Mouse (Mus musculus): ENCODE measurements around the gene Hip1r. TPM values are rescaled to one million over a fixed set of nuclear protein-coding genes. Genes with fewer than 3 reads are reported as not detected.

The Hip1r gene
- polyA plus RNA-seq, 1 experiment from 2014 or later: 5.6 TPM

DNA sequence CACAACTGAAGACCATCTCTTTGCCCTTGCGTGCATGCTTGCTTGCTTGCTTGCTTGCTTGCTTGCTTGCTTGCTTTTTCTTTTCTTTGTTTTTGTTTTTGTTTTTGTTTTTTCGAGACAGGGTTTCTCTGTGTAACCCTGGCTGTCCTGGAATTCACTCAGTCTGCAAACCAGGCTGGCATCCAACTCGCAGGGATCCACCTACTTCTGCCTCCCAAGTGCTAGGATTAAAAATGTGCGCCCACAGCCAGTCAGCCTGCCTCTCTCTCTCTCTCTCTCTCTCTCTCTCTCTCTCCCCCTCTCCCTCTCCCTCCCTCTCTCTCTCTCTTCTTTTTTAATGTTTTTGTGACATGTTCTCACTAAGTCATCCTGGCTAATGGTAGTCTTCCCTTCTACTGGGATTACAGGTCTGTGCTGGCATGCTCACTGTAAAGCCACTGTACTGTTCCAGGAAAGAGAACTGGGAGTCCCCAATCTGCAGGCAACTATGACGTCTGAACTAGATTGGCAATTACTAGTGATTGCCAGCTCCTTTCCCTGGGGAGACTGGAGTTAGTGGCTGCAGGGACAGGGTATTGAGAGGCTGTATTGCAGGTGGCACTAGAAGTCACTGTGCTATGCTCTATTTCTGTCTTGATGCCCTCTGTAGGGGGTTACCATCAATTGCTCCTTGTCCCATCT is 20.9 kb upstream of the Hip1r start:
- no peak overlapping the region for H3K4me2 ChIP-seq
- 56% methylated on average over 5 of the region's 5 CpGs for WGBS
- no peaks in the 10 kb centered on the region for H3K36me3 ChIP-seq
- H3K9ac ChIP-seq: no peak overlapping the region
- H3K9me3 ChIP-seq: no peaks in the 10 kb centered on the region
- 0 out of 2 replicates have a peak, but pooled peaks cover 3% of the 10 kb centered on the region for H3K27me3 ChIP-seq (replicated peaks)
- H3K4me1 ChIP-seq: peaks cover 9% of the 10 kb centered on the region
- no peak overlapping the region for H3K27ac ChIP-seq (replicated peaks)
- no peak for ATAC-seq (ENCODE audit: extremely low read depth, insufficient number of reproducible peaks, low FRiP score, low TSS enrichment)
- no peak overlapping the region for H3K4me3 ChIP-seq

DNA sequence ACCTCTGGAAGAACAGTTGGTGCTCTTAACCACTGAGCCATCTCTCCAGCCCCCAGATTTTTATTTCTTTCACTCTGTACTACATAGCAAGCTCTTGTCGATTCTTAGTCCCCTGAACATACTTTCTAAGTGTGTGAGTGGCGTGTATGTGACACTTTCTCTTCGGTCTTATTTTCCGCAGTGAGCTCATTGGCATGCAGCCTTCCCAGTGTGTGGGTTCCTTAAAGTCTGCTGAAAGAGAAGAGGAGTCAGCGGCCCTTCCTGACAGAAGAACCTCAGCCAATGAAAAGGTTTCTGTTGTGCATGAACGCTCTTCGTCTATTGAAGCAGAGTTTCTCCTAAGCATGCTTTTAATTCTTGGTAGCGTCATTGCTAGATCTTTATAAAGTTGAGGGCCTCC is 16.2 kb upstream of the Hip1r start:
- ATAC-seq (ENCODE audit: extremely low read depth, insufficient number of reproducible peaks, low FRiP score, low TSS enrichment): no peak
- H3K4me1 ChIP-seq: peaks cover 9% of the 10 kb centered on the region
- H3K36me3 ChIP-seq: no peaks in the 10 kb centered on the region
- no peak overlapping the region for H3K27ac ChIP-seq (replicated peaks)
- H3K4me3 ChIP-seq: no peak overlapping the region
- H3K27me3 ChIP-seq (replicated peaks): no peaks in the 10 kb centered on the region
- H3K9me3 ChIP-seq: no peaks in the 10 kb centered on the region
- no peak overlapping the region for H3K9ac ChIP-seq
- WGBS: 84% methylated on average over 8 of the region's 8 CpGs
- no peak overlapping the region for H3K4me2 ChIP-seq

DNA sequence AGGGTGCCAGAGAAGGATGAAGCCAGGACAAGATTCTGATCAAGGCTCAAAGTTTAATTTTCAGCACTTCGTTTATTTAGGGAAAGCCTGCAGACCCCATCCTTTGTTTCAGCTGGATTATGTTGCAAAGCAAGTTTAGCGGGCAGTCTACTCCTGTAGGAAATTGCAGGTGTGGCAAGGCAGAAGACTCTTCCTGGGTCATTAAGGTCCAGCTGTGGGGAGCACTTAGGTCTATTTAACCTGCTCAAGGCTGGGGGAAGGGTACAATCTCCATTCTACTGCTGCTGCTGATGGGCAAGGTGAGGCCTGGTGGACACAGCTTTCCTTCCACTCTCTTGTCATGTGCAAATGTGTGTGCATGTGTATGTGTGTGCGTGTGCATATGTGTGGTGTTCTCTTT is 14.4 kb upstream of the Hip1r start:
- Histone ChIP-seq H3K36me3 (no peaks in the 10 kb centered on the region), H3K9ac (no peak overlapping the region), H3K4me3 (no peak overlapping the region), H3K4me2 (no peak overlapping the region), H3K27ac (replicated peaks) (no peak overlapping the region), H3K27me3 (replicated peaks) (no peaks in the 10 kb centered on the region), H3K4me1 (peaks cover 9% of the 10 kb centered on the region), H3K9me3 (no peaks in the 10 kb centered on the region)
- ATAC-seq (ENCODE audit: extremely low read depth, insufficient number of reproducible peaks, low FRiP score, low TSS enrichment): no peak
- whole genome bisulfite sequencing: 75% methylated on average over 3 of the region's 3 CpGs

DNA sequence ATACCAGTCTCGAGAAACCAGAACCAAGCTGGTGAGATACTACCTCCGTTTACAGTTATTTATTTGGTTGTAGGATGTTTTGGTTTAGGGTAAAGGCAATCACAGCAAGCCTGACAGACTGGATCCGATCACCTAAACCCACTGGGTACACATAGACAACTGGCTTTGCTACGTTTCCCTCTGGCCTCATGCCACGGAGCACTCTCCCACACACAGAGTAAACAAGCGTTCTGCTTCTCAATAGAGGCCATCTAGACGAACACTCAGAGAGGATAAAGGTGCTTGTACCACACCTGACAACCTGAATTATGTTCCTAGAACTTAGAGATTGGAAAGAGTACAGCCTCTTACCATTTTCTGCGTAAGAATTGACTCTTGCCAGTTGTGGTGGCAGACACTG is 13.3 kb upstream of the Hip1r start:
- Histone ChIP-seq H3K4me2 (no peak overlapping the region), H3K36me3 (no peaks in the 10 kb centered on the region), H3K4me3 (no peak overlapping the region), H3K4me1 (peaks cover 8% of the 10 kb centered on the region), H3K27me3 (replicated peaks) (no peaks in the 10 kb centered on the region), H3K9me3 (no peaks in the 10 kb centered on the region), H3K9ac (no peak overlapping the region), H3K27ac (replicated peaks) (no peak overlapping the region)
- no peak for ATAC-seq (ENCODE audit: extremely low read depth, insufficient number of reproducible peaks, low FRiP score, low TSS enrichment)
- 67% methylated on average over 8 of the region's 8 CpGs for WGBS

DNA sequence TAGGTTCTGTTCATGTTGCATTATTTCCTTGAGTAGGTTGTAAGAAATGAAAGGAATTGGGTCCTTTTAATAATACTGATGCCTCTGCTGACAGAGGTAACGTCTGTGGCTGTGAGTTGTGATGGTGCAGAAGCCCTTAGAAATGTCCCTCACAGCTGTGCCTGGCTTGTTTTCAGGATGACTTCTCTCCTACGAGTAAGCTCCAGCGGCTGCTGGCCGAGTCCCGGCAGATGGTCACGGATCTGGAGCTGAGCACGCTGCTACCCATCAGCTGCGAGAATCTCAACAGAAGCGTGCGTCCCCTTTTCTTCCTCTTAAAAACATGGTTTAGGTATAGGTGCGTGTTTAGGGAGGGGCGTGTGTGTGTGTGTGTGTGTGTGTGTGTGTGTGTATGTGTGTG is 12.4 kb upstream of the Hip1r start:
- Histone ChIP-seq H3K4me2 (no peak overlapping the region), H3K9ac (no peak overlapping the region), H3K4me1 (peaks cover 6% of the 10 kb centered on the region), H3K36me3 (no peaks in the 10 kb centered on the region), H3K27me3 (replicated peaks) (no peaks in the 10 kb centered on the region), H3K4me3 (no peak overlapping the region), H3K27ac (replicated peaks) (no peak overlapping the region), H3K9me3 (no peaks in the 10 kb centered on the region)
- WGBS: 76% methylated on average over 12 of the region's 12 CpGs
- ATAC-seq (ENCODE audit: extremely low read depth, insufficient number of reproducible peaks, low FRiP score, low TSS enrichment): no peak

DNA sequence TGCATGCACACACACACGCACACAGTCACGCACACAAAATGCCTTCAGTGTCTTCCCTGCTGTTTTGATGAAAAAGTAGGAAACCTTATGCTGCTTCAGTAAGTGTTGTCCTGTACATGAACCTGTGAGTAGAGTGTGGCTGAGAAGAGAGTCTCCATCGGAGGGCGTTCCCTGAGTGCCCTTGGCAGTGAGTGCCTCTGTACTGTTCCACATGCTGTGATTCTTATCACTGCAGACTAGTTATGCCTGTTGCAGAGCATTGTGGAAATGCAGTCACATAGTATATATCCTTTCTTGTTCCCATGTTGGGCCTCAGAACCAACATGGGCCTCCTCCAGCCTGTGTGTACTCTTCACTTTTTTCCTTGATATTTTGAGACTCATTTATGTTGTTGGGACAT is 9.2 kb upstream of the Hip1r start:
- no peak for ATAC-seq (ENCODE audit: extremely low read depth, insufficient number of reproducible peaks, low FRiP score, low TSS enrichment)
- Histone ChIP-seq H3K4me3 (no peak overlapping the region), H3K9ac (no peak overlapping the region), H3K27ac (replicated peaks) (no peak overlapping the region), H3K4me1 (peaks cover 6% of the 10 kb centered on the region; the same call in 1 of the 2 replicates), H3K4me2 (no peak overlapping the region), H3K27me3 (replicated peaks) (no peaks in the 10 kb centered on the region), H3K36me3 (no peaks in the 10 kb centered on the region), H3K9me3 (no peaks in the 10 kb centered on the region)
- 86% methylated on average over 4 of the region's 4 CpGs for WGBS

DNA sequence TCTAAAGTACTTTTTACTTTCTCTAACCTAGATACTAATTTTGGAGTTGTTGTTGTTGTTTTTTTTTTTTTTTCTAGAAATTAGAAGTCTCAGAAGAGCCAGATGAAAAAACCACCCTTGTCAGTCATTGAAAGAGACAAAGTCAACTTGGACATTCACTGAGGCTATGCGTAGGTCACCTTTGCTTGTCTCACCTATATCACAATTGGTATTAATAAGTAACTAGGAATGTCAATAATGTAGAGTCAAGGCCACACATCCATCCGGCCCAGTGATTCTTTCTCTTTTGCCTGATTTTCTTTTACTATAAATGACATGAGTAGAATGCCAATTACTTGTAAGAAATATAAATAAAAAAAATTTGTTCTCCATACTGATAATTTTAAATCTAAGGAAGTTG is 6.7 kb upstream of the Hip1r start:
- no peak overlapping the region for H3K4me2 ChIP-seq
- no peak overlapping the region for H3K4me3 ChIP-seq
- no peak overlapping the region for H3K9ac ChIP-seq
- no peaks in the 10 kb centered on the region for H3K36me3 ChIP-seq
- 88% methylated on average over 2 of the region's 2 CpGs for WGBS
- no peak for ATAC-seq (ENCODE audit: extremely low read depth, insufficient number of reproducible peaks, low FRiP score, low TSS enrichment)
- no peaks in the 10 kb centered on the region for H3K9me3 ChIP-seq
- peaks cover 7% of the 10 kb centered on the region; the same call in 1 of the 2 replicates for H3K27me3 ChIP-seq (replicated peaks)
- H3K4me1 ChIP-seq: peaks cover 6% of the 10 kb centered on the region; the same call in 1 of the 2 replicates
- no peak overlapping the region for H3K27ac ChIP-seq (replicated peaks)

DNA sequence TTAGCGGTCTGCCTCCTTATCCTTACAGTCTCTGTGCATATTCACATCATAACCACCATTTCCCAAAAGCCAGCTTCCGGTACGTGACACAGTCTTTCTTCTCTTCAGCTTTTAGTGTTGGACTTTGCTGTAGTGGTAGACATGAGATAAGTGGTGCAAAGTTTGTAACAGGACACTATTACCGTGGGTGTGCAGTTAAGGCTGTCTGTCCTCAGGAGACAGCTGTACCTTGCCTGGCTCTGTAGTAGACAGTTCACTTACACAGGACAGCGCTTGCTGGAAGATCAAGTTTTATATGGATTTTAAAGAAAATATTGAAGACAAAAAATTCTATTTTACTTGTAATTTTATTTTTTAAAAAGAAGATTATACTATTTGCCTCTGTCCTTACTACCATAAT is 5.0 kb upstream of the Hip1r start:
- 60% methylated on average over 5 of the region's 5 CpGs for WGBS

DNA sequence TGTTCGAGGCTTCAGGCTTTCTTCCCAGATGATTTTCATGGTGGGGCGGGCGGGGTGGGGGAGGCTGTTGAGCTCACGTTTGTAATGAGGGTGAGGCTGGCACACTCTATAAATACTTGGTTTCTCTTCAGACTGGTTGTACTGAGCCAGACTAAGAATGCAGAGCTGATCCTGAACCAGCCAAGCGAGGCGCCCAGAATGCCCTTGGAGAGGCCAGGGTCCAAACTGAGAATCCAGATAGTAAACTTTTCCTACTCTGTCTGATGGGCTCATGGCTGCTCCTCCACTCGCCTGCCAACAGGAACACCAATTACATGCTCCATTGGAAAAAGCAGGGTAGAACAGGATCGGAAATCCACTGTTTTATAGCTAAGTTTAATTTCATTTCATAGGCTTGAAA is 4.2 kb upstream of the Hip1r start:
- no peak for ATAC-seq (ENCODE audit: extremely low read depth, insufficient number of reproducible peaks, low FRiP score, low TSS enrichment)
- Histone ChIP-seq H3K27ac (replicated peaks) (no peak overlapping the region), H3K27me3 (replicated peaks) (peaks cover 24% of the 10 kb centered on the region), H3K9me3 (no peaks in the 10 kb centered on the region), H3K9ac (no peak overlapping the region), H3K36me3 (no peaks in the 10 kb centered on the region), H3K4me3 (no peak overlapping the region), H3K4me1 (peaks cover 12% of the 10 kb centered on the region; the same call in 1 of the 2 replicates), H3K4me2 (no peak overlapping the region)
- WGBS: 71% methylated on average over 8 of the region's 8 CpGs

More for the DNA sequence above, 5.0 kb upstream of the Hip1r start:
- H3K36me3 ChIP-seq: no peaks in the 10 kb centered on the region
- ATAC-seq (ENCODE audit: extremely low read depth, insufficient number of reproducible peaks, low FRiP score, low TSS enrichment): no peak
- no peak overlapping the region for H3K9ac ChIP-seq
- no peak overlapping the region for H3K27ac ChIP-seq (replicated peaks)
- peaks cover 24% of the 10 kb centered on the region for H3K27me3 ChIP-seq (replicated peaks)
- no peak overlapping the region for H3K4me3 ChIP-seq
- peaks cover 10% of the 10 kb centered on the region; the same call in 1 of the 2 replicates for H3K4me1 ChIP-seq
- no peak overlapping the region for H3K4me2 ChIP-seq
- no peaks in the 10 kb centered on the region for H3K9me3 ChIP-seq

DNA sequence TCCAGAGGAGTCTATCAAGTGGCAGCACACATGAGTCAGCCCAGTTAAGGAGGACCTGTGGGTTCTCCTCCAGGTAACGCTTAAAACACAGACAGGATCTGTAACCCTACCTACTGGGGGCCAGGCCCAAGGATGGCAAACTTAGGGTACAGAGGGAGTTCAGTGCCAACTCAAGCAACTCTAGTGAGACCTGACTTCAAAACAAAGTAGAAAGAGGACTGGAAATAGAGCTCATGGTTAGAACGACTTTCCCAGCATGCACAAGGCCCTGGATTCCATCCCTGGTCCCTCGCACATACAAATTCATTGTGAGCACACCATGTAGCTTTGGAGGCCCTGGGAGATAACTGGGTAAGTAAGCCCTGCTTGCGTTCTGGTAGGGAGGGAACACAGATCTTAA is 2.9 kb upstream of the Hip1r start:
- Histone ChIP-seq H3K9ac (no peak overlapping the region), H3K27ac (replicated peaks) (no peak overlapping the region), H3K4me1 (peaks cover 17% of the 10 kb centered on the region), H3K36me3 (no peaks in the 10 kb centered on the region), H3K27me3 (replicated peaks) (peaks cover 36% of the 10 kb centered on the region), H3K4me3 (no peak overlapping the region), H3K4me2 (no peak overlapping the region), H3K9me3 (no peaks in the 10 kb centered on the region)
- ATAC-seq (ENCODE audit: extremely low read depth, insufficient number of reproducible peaks, low FRiP score, low TSS enrichment): no peak
- 74% methylated on average over 4 of the region's 4 CpGs for WGBS

DNA sequence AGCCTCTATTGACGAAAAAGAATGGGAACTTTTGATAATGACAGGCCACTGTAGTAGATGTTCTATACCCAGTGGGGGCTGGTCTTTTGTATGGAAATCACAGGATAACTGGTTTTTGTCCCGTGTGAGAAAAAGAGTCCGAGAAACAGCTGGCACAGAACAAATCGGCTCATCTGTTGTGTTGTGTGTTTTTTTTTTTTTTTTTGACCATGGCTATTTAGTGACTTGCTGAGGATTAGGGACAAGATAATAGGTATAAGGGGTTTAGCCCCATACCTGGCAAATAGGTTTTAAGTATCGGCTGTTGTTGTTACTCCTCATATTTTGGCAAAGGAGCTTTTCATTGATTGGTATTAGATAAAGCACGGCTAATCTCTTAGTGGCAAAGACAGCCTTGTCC is 975 bp upstream of the Hip1r start:
- ATAC-seq (ENCODE audit: extremely low read depth, insufficient number of reproducible peaks, low FRiP score, low TSS enrichment): no peak
- whole genome bisulfite sequencing: 65% methylated on average over 6 of the region's 6 CpGs
- Histone ChIP-seq H3K27me3 (replicated peaks) (peaks cover 55% of the 10 kb centered on the region), H3K36me3 (no peaks in the 10 kb centered on the region), H3K4me3 (no peak overlapping the region), H3K27ac (replicated peaks) (no peak overlapping the region), H3K4me2 (no peak overlapping the region), H3K9ac (no peak overlapping the region), H3K9me3 (no peaks in the 10 kb centered on the region), H3K4me1 (peaks cover 24% of the 10 kb centered on the region)

DNA sequence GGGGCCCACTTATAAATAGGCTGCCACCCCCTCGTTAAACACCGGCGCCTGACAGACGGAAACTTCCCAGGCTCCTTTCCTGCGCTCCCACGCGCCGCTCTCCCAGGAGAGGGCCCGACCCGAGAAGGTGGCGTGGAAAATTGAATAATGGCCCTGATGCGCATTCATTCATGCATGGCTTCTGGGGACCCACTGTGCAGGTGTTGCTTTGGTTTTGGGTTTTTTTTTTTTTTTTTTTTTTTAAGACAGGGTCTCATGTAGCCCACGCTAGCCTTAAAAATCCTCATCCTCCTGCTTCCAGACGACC is 704 bp downstream of the Hip1r start:
- H3K9me3 ChIP-seq: no peaks in the 10 kb centered on the region
- H3K36me3 ChIP-seq: no peaks in the 10 kb centered on the region
- H3K27me3 ChIP-seq (replicated peaks): peaks cover 59% of the 10 kb centered on the region
- peak overlapping the region; percentile 77 for H3K4me3 ChIP-seq
- H3K27ac ChIP-seq (replicated peaks): peak overlapping the region; percentile 15; the same call in 1 of the 2 replicates
- peaks cover 36% of the 10 kb centered on the region for H3K4me1 ChIP-seq
- peak overlapping the region; percentile 99 for H3K4me2 ChIP-seq
- WGBS: under 1% methylated on average over 14 of the region's 14 CpGs
- ATAC-seq (ENCODE audit: extremely low read depth, insufficient number of reproducible peaks, low FRiP score, low TSS enrichment): no peak
- H3K9ac ChIP-seq: peak overlapping the region; percentile 87
